Comparison of ENCODE assay signal across 8 mouse cellular contexts in the genomic region with DNA sequence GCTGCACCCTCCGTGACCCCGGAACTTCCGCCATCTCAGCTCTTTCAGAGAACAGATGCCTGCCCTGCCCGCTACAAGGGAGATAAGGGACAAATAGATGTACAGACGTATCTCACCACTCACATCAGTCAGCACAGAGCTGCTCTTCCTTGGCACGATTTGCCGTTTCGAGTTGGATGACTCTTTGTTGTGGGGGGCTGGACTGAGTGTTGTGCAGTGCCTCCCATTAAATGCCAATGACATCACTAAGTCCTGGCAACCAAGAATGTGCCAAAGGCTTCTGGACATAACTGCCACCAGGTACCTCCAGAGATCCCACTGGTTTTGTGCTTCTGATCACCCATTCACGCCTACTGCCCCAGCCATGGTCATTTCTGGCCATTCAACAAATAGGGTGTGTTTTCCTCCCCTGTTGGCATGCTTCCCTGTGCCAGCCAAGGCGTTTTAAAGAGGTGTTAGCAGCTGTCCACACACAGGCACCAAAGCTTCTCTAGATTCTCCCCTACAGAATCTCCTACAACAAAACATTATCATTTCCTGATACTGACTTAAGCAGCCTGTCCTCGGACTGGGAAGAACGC. TPM values are rescaled to one million over a fixed set of nuclear protein-coding genes. Genes with fewer than 3 reads are reported as not detected.
DNase-seq lines count a peak whose midpoint lies in the region; ATAC-seq lines count a peak whose summit lies in the region.

No protein-coding gene starts in this region.

- ATAC-seq in embryonic facial prominence, embryonic 15.5 days (ENCODE audit: insufficient number of reproducible peaks, low FRiP score, low TSS enrichment, low read depth), result no peak
- ATAC-seq in intestine, embryonic 14.5 days (replicated peaks; ENCODE audit: low FRiP score, low TSS enrichment, low read depth), result 0 out of 2 replicates have a peak, but pooled peaks have one; percentile 50
- ATAC-seq in midbrain, embryonic 13.5 days, result peak; percentile 41; the same call in 1 of the 2 replicates

- no peaks in the 10 kb centered on the region for H3K27me3 ChIP-seq in embryonic facial prominence, embryonic 15.5 days
- H3K27me3 ChIP-seq in intestine, embryonic 14.5 days (replicated peaks; ENCODE audit: control insufficient read depth, insufficient read depth, low read length), result no peaks in the 10 kb centered on the region
- peaks cover 11% of the 10 kb centered on the region; the same call in 1 of the 2 replicates for H3K27me3 ChIP-seq in midbrain, embryonic 13.5 days

- no peaks in the 10 kb centered on the region for H3K36me3 ChIP-seq in embryonic facial prominence, embryonic 15.5 days
- no peaks in the 10 kb centered on the region for H3K36me3 ChIP-seq in intestine, embryonic 14.5 days (ENCODE audit: control insufficient read depth, insufficient read depth, low read length)
- no peaks in the 10 kb centered on the region for H3K36me3 ChIP-seq in midbrain, embryonic 13.5 days

- peaks cover 15% of the 10 kb centered on the region for H3K4me1 ChIP-seq in embryonic facial prominence, embryonic 15.5 days
- peaks cover 18% of the 10 kb centered on the region for H3K4me1 ChIP-seq in intestine, embryonic 14.5 days (replicated peaks; ENCODE audit: control insufficient read depth, insufficient read depth, low read length)
- H3K4me1 ChIP-seq in midbrain, embryonic 13.5 days (replicated peaks), result peaks cover 20% of the 10 kb centered on the region

- H3K9me3 ChIP-seq in embryonic facial prominence, embryonic 15.5 days (replicated peaks), result no peaks in the 10 kb centered on the region
- H3K9me3 ChIP-seq in intestine, embryonic 14.5 days (ENCODE audit: control insufficient read depth, low read length), result no peaks in the 10 kb centered on the region
- no peaks in the 10 kb centered on the region for H3K9me3 ChIP-seq in midbrain, embryonic 13.5 days

- peak overlapping the region; percentile 37 for H3K4me2 ChIP-seq in embryonic facial prominence, embryonic 15.5 days (replicated peaks)
- H3K4me2 ChIP-seq in intestine, embryonic 14.5 days (ENCODE audit: low read length), result peak overlapping the region; percentile 45
- peak overlapping the region; percentile 42 for H3K4me2 ChIP-seq in midbrain, embryonic 13.5 days (replicated peaks)

- peak overlapping the region; percentile 16; the same call in 1 of the 2 replicates for H3K4me3 ChIP-seq in embryonic facial prominence, embryonic 15.5 days (replicated peaks)
- peak overlapping the region; percentile 18 for H3K4me3 ChIP-seq in intestine, embryonic 14.5 days (ENCODE audit: low read depth, low read length)
- H3K4me3 ChIP-seq in midbrain, embryonic 13.5 days (replicated peaks), result 0 out of 2 replicates have a peak overlapping the region, but pooled peaks have one; percentile 3

- no peak overlapping the region for H3K9ac ChIP-seq in embryonic facial prominence, embryonic 15.5 days
- no peak overlapping the region for H3K9ac ChIP-seq in intestine, embryonic 14.5 days (ENCODE audit: low read length)
- H3K9ac ChIP-seq in midbrain, embryonic 13.5 days (replicated peaks), result no peak overlapping the region

- WGBS in embryonic facial prominence, embryonic 15.5 days, result 40% methylated on average over 12 of the region's 12 CpGs
- 23% methylated on average over 12 of the region's 12 CpGs for WGBS in intestine, embryonic 14.5 days
- WGBS in midbrain, embryonic 13.5 days, result 34% methylated on average over 12 of the region's 12 CpGs

- H3K27ac ChIP-seq in embryonic facial prominence, embryonic 15.5 days (replicated peaks), result no peak overlapping the region
- H3K27ac ChIP-seq in intestine, embryonic 14.5 days (ENCODE audit: low read depth), result peak overlapping the region; percentile 35
- H3K27ac ChIP-seq in midbrain, embryonic 13.5 days, result 0 out of 2 replicates have a peak overlapping the region, but pooled peaks have one; percentile 25

- peak; percentile 13 for DNase-seq in cerebellum, adult 11-12 months
- DNase-seq in cerebellum, postnatal 4 days (ENCODE audit: low spot score in 2 of 2), result no peak
- peak; percentile 51 for DNase-seq in Muller cell, postnatal 12 days (ENCODE audit: inconsistent ontology term)
- DNase-seq in intestine, embryonic 14.5 days (ENCODE audit: low spot score), result no peak
- DNase-seq in thymus, postnatal 36 days, result peak; percentile 74 to 83
- DNase-seq in left cerebral cortex, adult 18-20 months (ENCODE audit: low spot score in 2 of 2), result no peak

RNA-seq across cellular contexts. Expression of a gene that starts 11.7 kb away (rescaled TPM):
- polyA plus RNA-seq in embryonic facial prominence, embryonic 15.5 days (2015; fragmentation: Nextera tagmentation; extraction: Ambion mirVana), result 9.1 and 11.1 TPM in 2 replicates
- 0.93 and 1.7 TPM in 2 replicates for polyA plus RNA-seq in intestine, embryonic 14.5 days (2014; fragmentation: Nextera tagmentation; extraction: Ambion mirVana)
- 0.73 and 1.1 TPM in 2 replicates for polyA plus RNA-seq in midbrain, embryonic 13.5 days (2015; fragmentation: Nextera tagmentation; extraction: Ambion mirVana)
- total RNA-seq in left cerebral cortex, adult 18-20 months (2021), result under 1 TPM; 0.28 to 0.37 TPM

Comparison
In these comparisons a context has a peak if more than half of its experiments do, and no peak if none do; other contexts are left out.
1. DNase-seq: peak in cerebellum, adult 11-12 months (single experiment), Muller cell, postnatal 12 days (single experiment) and thymus, postnatal 36 days (2 of 2); none in cerebellum, postnatal 4 days (0 of 2), intestine, embryonic 14.5 days (single experiment) and left cerebral cortex, adult 18-20 months (0 of 2).
2. Peak in every context shown above with its lines, with median percentiles within 50 percentile points of each other: H3K4me2 ChIP-seq and H3K4me3 ChIP-seq.